Mouse (Mus musculus): Measurements from ENCODE around the gene Slc38a9.

The Slc38a9 gene

GRCm38 (mm10) chr13:112660574-112661381, at the start of gene Slc38a9:
Slc38a9 (plus strand) TSS chr13:112660751.
- DNase-seq (ENCODE audit: low spot score in 2 of 2), result peak; percentile 90 to 94

- no peak for DNase-seq (ENCODE audit: low spot score in 2 of 2)
Observed at GRCm38 (mm10) chr13:112621592-112621991, 39.0 kb upstream of the Slc38a9 start.

- no peak for DNase-seq (ENCODE audit: low spot score in 2 of 2)
Observed at GRCm38 (mm10) chr13:112623656-112624055, 36.9 kb upstream of the Slc38a9 start.

GRCm38 (mm10) chr13:112624622-112625021, 35.9 kb upstream of the Slc38a9 start:
- no peak for DNase-seq (ENCODE audit: low spot score in 2 of 2)

- no peak for DNase-seq (ENCODE audit: low spot score in 2 of 2)
Observed at GRCm38 (mm10) chr13:112625566-112625965, 35.0 kb upstream of the Slc38a9 start.

- no peak for DNase-seq (ENCODE audit: low spot score in 2 of 2)
Observed at GRCm38 (mm10) chr13:112635174-112635837, 25.2 kb upstream of the Slc38a9 start.

- no peak for DNase-seq (ENCODE audit: low spot score in 2 of 2)
Observed at GRCm38 (mm10) chr13:112636498-112636897, 24.1 kb upstream of the Slc38a9 start.

GRCm38 (mm10) chr13:112639111-112639510, 21.4 kb upstream of the Slc38a9 start:
- DNase-seq (ENCODE audit: low spot score in 2 of 2), result peak; percentile 49 to 68

GRCm38 (mm10) chr13:112642897-112643296, 17.7 kb upstream of the Slc38a9 start:
- no peak for DNase-seq (ENCODE audit: low spot score in 2 of 2)

- no peak for DNase-seq (ENCODE audit: low spot score in 2 of 2)
Observed at GRCm38 (mm10) chr13:112644996-112645395, 15.6 kb upstream of the Slc38a9 start.

- DNase-seq (ENCODE audit: low spot score in 2 of 2), result no peak
Observed at GRCm38 (mm10) chr13:112645529-112646186, 14.9 kb upstream of the Slc38a9 start.

GRCm38 (mm10) chr13:112651183-112651582, 9.4 kb upstream of the Slc38a9 start:
- no peak for DNase-seq (ENCODE audit: low spot score in 2 of 2)

GRCm38 (mm10) chr13:112652205-112652604, 8.3 kb upstream of the Slc38a9 start, which contains the start of gene Ddx4:
Ddx4 (minus strand) TSS chr13:112652475.
- no peak for DNase-seq (ENCODE audit: low spot score in 2 of 2)

- no peak for DNase-seq (ENCODE audit: low spot score in 2 of 2)
Observed at GRCm38 (mm10) chr13:112659986-112660573, 471 bp upstream of the Slc38a9 start.

GRCm38 (mm10) chr13:112661687-112662086, 1.1 kb downstream of the Slc38a9 start:
- no peak for DNase-seq (ENCODE audit: low spot score in 2 of 2)

- DNase-seq (ENCODE audit: low spot score in 2 of 2), result no peak
Observed at GRCm38 (mm10) chr13:112666433-112667024, 6.0 kb downstream of the Slc38a9 start.

GRCm38 (mm10) chr13:112667215-112667614, 6.7 kb downstream of the Slc38a9 start:
- DNase-seq (ENCODE audit: low spot score in 2 of 2), result no peak

GRCm38 (mm10) chr13:112671708-112672107, 11.2 kb downstream of the Slc38a9 start:
- DNase-seq (ENCODE audit: low spot score in 2 of 2), result peak in 1 of 2 experiments; percentile 64

- DNase-seq (ENCODE audit: low spot score in 2 of 2), result no peak
Observed at GRCm38 (mm10) chr13:112672797-112673196, 12.2 kb downstream of the Slc38a9 start.

- peak; percentile 44 to 76 for DNase-seq (ENCODE audit: low spot score in 2 of 2)
Observed at GRCm38 (mm10) chr13:112673899-112674447, 13.4 kb downstream of the Slc38a9 start.

GRCm38 (mm10) chr13:112678154-112678553, 17.6 kb downstream of the Slc38a9 start:
- DNase-seq (ENCODE audit: low spot score in 2 of 2), result no peak

Data from spleen, postnatal 4 days (tissue).